Mouse (Mus musculus) ZHBTc4 (cell line): ENCODE data around the gene Ccdc152.

Experiments used
- DNase-seq: peaks from one replicate; pipeline ENCODE4 v3.0.0-alpha.2; 2011; ENCODE audit warnings: low read depth, low spot score

The Ccdc152 gene

DNA sequence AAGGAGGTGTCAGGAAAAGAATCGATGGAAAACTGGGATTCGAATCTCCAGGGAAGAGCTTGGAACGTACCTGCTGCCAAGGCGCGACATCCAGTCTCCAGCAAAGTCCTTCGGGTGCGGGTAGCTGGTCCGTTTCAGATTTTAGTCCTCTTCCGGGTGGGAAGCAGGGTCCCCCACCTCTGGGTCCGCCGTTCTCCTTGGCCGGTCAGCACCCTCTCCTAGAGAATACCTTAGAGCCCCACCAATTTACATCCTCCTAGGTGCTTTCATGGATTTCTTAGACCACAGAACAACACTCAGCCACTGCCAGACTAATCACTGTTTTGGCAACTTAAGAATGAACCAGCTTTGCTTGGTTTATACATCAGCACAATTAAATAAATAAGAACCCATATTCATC, at the start of gene Ccdc152:
Gene Ccdc152, minus strand, starts transcription at position 101 of the 400 bp plus-strand sequence.
- DNase-seq: no peak

DNA sequence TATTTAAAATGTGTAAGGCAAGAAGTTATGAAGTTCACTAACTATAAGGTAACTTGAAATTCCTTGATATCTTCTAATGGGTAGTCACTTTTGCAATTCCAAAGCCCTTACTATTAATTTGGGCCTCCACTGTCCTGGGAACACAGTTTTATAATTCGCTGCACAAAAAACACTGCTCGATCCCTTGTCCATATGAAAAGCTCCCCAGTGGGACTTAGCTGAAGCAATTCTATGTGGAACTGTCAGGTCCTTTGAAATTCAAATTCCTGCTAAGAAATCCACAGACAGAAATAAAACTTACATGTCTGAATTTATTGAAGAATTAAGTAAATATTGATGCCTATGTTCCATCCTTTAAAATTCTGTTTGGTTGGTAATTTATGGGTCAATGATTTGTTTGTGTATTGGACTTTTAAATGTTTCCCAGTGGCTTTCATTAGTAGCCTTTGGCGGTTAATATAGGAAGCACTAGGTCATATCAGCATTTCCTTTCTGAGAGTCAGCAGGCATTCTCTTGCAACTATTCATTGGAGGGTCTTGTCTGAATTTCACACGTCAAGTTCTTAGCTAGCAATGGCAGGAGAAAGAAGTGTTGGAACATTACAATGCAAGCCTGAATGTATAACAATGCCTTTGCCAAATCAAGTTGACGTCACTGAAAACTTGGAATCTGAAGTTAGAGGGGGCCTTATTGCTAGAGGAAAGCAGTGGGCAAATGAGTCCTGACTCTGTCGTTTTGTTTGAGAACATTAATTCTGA, 46.2 kb upstream of the Ccdc152 start:
- no peak for DNase-seq

DNA sequence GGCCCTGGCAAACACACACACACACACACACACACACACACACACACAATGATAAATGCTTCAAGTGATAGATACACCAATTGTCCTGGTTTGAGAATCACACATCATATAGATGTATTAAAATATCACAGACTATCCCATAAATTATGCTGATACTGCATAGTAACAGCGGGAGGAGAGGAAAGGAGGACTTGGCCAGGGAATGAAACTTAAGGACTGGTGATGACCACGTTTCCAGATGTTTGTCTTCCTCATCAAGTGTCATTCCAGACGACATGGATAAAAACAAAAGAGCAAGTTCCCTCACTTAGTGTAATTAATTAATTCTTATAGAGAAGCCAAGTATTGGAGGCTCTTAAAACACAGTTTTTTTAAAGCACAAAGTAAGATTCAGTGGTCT, 43.4 kb upstream of the Ccdc152 start:
- DNase-seq: no peak

DNA sequence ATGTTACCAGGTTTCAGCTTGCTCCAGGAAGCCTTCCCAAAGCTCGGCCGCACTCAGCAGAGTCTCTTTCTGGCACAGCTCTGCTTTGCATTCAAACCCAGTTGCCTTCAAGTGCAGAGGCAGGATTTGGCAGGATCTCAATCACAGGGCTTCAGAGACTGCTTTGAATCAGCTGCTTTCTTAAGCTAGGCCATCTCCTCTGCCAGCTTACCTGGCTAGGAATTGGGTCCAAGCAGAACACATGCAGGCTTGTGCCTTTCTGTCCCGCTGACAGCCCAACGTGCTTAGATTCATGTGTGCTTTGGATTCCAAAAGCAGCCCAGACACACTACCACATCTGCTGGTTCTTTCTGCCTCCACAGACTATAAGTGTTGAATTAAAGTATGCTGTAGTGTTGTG, 41.2 kb upstream of the Ccdc152 start:
- DNase-seq: no peak

DNA sequence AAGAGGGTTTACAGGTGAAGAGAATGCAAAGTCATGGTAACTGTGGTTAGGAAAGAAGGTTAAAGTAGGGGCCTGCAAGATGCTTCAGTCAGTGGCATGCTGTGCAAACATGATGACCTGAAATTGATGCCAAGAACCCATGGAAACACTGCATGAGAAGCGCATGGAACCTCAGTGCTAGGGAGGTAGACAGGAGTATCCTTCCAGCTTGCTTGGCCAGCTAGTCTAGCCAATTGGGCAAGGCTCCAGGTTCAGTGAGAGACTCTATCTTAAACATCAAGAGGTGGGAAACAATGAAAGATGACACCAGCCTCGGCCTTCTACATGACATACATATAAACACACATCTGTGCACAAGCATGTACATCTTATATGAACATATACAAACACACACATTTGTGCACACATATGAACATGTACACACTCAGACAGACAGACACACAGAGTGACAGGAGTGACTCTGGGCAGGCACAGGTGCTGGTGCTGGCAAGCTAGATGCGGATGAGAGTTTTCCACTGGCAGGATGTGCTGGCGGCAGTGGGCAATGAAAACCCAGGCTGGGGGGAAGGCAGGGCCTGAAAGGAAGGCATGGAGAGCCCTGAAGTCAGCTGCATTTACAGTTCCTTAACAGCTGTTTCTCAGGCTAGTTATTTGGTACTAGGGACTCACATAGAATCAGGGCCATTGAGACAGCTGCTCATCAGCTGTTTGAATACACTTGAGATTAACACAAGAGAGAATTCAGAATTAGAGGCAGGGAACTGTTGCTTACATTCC, 38.7 kb upstream of the Ccdc152 start:
- DNase-seq: no peak

DNA sequence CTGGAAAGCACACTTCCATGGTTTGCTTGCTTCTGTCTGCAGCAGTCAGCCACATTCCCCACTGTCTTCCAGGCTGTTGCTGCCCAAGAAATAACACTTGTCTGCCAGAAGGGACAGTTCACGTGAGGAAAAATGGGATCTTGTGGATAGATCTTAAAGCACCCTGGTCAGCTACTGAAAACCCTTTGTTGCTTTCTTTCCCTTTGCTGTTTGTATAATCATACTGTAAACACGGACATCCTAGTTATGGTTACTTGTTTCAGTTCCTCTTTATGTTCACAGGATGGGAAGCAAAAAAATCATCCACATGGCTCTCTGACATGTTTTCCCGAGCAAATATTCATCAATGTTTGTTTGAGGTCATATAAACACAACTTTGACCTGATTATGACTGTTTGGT, 36.5 kb upstream of the Ccdc152 start:
- DNase-seq: no peak

DNA sequence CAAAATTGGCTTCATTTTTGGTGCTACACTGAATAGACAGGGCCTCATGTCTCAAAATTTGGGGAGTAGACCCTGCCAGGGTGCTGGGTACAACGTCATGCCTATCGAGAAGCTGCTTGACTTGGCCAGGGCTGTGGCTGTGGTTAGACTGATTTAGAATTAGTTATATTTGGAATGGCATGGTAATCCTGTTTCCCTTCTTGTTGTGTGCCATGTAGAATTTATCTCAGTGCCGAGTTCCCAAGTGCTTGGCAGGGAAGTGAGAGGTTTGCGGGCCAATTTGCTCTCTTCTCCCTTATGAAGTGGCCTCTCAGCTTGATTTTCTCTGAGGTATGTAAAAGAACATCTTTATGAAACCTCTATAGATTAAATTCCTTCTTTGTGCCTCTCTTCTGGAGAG, 29.2 kb upstream of the Ccdc152 start:
- no peak for DNase-seq

DNA sequence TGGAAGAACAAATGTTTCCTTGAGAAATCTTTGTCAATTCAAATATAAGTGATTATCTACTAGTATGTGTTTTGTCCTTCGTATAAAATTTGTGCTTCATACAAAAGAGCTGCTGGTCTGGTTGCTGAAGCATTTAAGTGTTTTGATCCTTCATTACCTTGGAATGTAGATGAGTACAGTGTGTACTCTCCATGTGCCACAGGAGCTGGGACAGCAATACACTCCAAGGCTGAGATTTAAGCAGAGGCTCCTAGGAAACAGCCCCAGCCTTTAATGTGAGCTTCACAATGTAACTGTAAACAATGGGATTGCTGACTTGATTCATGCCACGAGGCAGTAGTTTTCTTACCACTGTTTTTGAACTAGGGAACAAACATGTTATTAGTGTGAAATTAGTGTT, 28.5 kb upstream of the Ccdc152 start:
- DNase-seq: no peak

DNA sequence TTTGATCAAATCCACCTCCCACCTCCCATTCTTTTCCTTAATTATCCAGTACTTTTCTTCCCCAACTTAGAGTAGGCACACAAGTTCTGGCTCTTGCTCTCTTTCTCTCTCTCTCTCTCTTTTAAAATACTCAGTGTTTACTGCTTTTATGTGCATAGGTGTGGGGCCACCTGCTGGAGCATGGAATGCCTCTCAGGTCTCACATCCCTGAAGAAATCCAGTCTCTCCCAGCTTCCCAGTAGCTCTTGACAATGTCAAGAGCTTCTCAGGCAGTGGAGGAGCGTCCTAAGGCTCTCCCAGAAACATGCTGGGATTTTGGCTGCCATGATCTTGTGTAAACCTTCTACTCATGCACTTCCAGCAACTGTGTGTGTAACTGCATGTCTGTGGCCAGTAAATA, 27.0 kb upstream of the Ccdc152 start:
- DNase-seq: peak; percentile 6

DNA sequence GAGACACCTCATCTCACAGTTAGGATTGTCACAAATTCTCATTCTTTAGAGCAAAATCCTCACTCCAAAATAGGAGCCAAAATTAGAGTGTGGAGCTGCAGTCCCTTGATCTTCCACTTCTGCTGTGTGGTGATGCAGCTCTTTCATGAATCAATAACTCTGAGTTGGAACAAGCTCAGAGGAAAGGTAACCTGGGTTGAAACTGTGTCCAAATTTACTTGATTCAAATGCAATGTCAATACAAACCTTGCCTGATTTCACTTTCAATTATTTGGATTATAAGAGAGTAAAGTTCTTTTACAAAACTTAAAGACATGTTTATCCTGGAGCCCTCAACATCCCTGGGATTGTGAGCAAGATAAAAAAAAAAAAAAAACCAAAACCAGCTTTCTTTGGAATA, 19.7 kb upstream of the Ccdc152 start:
- DNase-seq: no peak

DNA sequence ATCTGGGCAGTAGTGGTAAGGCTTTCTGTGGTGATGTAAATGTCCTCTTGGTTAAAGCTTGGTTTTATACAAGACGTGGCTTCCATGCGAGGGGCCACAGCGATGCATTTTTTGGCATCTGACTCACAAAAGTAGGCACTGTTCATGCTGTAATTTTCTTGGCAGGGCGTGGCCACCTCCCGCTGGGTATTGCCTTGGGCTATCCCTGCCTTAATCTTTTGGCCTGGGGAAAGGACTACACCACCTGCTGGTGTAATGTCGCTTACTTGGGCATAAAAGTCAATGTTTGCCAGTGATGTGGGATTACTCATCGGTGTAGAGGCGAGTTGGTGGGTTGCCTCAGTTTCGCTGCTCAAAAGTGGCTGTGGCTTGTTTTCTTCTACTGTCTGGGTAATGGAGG, 16.6 kb upstream of the Ccdc152 start:
- DNase-seq: peak; percentile 76

DNA sequence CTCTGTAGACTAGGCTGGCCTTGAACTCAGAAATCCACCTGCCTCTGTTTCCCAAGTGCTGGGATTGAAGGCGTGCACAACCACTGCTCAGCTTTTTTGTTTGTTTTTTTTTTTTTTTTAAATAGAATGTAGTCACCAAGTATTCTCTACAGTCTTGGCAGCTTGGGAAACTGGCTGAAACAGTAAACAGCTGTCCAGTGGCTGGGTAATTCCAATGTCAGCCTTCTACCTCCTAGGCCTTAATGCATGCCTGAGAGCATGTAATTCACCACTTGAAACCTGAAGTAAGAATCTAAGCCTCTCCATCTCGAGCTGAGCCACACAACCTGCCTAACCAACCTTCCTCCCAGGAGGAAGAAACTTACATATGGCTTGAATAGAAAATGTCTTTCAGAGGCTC, 13.3 kb upstream of the Ccdc152 start:
- no peak for DNase-seq

DNA sequence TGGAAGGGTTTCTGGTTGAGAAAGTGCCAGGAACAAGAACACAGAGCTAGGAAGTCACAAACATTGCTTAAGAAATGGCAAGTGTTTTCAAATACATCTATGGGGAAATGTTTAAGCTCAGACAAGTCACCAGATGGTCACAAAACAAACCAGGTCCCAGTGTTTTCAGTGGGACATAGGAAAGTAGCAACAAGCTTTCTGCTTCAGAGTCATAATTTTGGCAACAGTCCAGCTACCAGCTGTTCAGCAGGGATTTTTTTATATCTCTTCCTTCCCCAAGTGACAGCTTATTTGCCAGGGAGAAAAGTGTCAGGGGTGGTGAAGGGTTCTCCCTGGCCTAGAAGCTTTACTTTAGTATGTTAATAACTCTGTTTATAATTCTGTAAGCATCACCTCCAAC, 9.6 kb upstream of the Ccdc152 start:
- DNase-seq: no peak

DNA sequence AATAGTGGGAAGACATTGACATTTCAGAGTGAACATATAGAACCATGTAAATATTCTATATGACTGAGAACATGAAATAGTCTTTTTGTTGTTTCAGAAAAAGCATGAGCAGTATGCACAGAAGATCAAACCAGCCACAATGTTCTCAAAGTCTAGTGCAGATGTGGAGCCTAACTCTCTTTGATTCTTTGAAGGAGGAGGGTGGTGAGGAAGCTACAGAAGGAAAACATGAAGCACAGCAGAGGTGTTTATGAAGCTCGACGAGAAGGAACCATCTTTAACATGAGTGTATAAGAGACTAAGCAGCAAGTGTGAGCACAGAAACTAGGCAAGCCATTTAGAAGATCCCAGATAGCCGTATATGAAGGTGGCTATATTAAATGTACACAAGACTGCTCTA, 6.5 kb upstream of the Ccdc152 start:
- DNase-seq: no peak

DNA sequence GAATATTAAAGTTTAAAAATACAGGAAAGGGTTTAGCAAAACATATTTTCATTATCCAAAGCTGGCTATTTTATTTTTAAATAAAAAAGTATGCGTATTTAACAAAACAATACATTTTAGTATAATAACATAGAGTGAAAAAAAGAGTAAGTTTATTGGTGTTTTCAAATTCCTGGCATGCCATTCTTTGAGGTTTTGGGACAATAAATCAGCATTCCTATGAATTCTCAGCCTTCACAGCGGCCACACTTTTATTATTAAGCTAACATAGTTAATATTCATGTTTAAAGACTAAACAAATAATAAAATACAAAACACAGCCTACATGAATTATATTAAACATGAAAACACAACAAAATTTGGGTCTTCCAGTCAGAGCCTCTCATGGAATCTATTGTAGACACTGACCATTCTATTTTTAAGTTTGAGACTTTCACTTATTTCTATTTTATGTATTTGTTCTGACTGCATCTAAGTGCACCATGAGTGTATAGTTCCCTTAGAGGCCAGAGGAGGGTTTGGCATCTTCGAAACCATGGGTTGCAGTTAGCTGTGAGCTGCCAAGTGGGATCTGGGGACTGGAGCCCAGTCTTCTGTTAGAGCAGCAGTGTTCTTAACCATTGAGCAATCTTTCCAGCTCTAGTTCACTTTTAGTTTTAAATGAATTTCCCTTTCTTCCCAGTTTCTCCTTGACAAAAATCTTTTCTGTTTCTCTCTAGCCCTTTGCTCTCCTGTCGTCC, 2.8 kb downstream of the Ccdc152 start:
- DNase-seq: no peak

DNA sequence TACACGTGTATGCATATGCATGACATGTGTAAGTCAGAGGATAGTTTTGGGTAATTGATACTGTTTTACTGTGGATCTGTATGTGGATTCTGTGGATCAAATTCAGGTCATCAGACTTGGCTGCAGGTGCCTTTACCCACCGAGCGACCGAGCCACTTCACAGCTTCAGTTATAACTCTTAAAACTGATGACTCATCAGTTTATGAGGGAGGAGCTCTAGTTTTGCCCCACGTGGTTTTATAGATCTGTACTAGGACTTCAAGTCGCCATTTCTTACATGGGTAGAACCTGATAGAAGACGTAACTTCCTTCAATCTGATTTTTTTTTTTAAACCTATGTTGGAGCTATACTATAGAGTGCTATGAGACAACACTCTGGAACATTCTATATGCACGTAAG, 5.7 kb downstream of the Ccdc152 start:
- DNase-seq: no peak

DNA sequence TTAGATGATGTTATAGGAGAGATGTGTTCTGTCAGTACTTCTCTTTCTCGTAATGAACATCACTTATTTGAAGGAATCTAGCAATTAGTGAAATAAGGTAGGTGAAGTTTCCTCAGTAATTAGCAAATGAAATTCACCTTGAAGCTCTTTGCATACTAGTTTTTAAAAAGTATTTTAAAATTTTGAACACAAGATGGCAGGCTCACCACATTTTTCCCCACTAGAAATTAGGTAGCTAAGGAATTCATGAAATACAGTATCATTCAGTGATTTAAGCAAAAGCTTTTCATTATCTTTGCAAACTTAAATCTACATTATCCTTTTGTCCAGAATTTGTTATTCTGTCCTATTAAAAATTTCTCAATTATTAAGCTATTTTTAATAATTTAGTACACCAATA, 7.3 kb downstream of the Ccdc152 start:
- DNase-seq: no peak

DNA sequence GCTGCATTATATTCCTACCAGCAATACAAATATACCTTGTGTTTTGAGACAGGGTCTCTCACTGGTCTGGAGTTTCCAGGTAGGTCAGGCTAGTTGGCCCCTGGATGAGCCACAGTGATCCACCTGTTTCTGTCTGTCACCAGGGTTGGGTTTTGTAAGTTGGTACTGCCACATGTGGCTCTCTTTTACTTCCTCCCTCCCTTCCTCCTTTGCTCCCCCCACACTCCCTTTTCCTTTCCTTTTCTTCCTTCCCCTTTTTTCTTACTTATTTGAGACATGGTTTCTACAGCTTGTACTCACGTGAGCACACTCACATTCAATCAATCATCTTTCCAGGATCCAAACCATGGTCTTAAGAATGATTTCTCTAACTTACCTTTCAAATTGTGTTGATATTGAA, 9.8 kb downstream of the Ccdc152 start:
- DNase-seq: no peak

DNA sequence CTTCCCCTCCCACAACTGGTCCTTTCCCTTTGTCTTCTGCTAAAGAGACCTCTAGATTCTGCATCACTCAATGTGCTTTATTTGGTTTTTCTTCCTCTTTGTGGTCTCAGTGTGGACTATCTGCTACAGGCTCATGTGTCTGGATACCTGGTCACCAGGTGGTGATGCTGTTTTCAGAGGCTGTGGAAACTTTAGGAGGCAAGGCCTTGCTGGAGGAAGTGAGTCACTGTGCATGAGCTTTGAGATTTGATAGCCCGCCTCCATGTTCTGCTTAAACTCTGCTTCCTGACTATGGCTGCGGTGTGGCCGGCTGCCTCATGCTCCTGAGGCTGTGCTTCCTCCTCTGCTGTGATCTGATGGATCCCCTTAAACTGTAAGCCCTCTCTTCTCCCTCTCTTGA, 12.9 kb downstream of the Ccdc152 start:
- DNase-seq: no peak

DNA sequence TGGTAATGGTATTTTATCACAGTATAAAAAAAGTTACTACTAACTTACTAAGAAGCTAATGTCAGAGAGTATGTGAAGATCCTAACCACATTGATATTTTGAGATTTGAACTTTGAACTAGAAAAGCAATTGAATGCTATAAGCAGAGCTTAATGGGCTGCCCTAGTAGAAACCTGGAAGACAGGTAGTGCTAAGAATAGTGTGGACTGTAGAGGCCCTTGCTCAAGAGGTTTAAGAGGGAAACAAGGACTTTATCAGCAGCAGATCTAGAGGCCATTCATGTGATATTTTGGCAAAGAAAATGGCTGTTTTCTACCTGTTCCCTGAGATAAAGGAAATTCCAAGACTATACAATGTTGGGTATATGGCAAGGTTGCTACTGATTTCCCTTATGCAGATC, 17.3 kb downstream of the Ccdc152 start:
- no peak for DNase-seq

DNA sequence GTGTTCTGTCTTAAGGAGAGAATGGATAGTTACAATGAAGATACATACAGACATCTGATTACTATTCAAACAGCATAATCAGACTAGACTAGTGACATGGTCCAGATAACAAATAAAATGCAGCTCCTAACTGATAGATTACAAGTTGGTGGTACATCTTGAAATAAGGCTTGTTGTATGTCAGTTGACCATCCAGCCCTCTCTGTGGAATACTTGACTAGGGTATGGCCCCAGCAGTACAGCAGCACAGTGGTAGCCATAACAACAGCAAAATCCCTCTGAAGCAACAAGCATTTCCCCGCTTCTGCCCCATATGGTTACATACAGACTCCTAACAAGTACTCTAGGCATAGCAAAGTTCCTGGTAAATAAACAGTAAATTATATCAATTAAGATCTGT, 21.6 kb downstream of the Ccdc152 start:
- no peak for DNase-seq

DNA sequence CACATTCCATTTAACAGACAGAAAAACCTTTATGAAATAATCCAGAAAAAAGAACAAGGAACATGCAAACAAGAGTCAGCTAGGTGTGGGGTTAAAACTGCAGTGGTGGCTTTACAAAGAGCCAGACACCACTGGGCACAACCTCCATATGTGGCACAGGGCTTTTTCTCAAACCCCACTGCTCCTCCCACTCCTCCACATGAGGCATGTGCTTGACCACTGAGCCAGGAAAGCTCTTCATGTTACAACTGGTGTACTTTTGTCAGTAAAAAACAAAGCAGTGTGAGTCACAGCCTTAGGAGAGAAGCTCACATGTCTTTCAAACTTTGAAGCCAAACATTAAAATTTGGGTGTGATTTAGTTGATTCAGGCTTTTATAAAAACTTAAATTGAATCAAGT, 22.1 kb downstream of the Ccdc152 start:
- DNase-seq: no peak

DNA sequence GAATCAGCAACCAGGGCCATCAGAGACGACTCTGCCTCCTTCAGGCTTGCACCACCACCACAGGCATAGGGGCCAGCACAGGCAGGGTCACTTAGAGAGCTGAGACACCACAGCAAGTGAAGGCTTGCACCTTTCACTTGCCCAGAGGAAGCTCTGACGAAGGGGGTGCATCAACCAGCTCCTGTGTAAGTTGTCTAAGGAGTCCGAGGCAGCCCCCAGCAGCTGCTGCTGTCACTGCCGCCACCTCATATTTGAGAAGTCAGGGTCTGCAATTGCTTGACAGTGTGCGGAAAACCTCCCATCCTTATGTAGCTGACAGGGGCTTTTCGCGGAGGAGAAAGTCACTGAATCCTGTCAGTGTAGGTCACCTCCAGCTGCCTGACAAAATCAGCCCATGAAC, 24.1 kb downstream of the Ccdc152 start:
- no peak for DNase-seq
